Mouse (Mus musculus): ENCODE results near the gene Suox. TPM values are rescaled to one million over a fixed set of nuclear protein-coding genes. Genes with fewer than 3 reads are reported as not detected.

Gene Suox
- polyA plus RNA-seq, 1 experiment = 11.4 TPM

GRCm38 (mm10) chr10:128662465-128662864 lies 11.4 kb downstream of the Suox start:
- TF ChIP-seq CTCF (IDR thresholded peaks at IDR 0.05; ENCODE audit: borderline replicate concordance, extremely low read depth, insufficient read depth, insufficient read length) (no peak), POLR2A (IDR thresholded peaks at IDR 0.05; ENCODE audit: borderline replicate concordance, extremely low read depth, insufficient read depth, insufficient read length, poor library complexity, severe bottlenecking) (no peak)
- DNase-seq (ENCODE audit: low read depth) = no peak

GRCm38 (mm10) chr10:128659490-128659889 lies 14.4 kb downstream of the Suox start:
- DNase-seq (ENCODE audit: low read depth) = no peak
- no peak for TF ChIP-seq POLR2A (IDR thresholded peaks at IDR 0.05; ENCODE audit: borderline replicate concordance, extremely low read depth, insufficient read depth, insufficient read length, poor library complexity, severe bottlenecking)
- TF ChIP-seq CTCF (IDR thresholded peaks at IDR 0.05; ENCODE audit: borderline replicate concordance, extremely low read depth, insufficient read depth, insufficient read length) = no peak

GRCm38 (mm10) chr10:128657844-128658243 lies 16.0 kb downstream of the Suox start:
- TF ChIP-seq CTCF (IDR thresholded peaks at IDR 0.05; ENCODE audit: borderline replicate concordance, extremely low read depth, insufficient read depth, insufficient read length) (no peak), POLR2A (IDR thresholded peaks at IDR 0.05; ENCODE audit: borderline replicate concordance, extremely low read depth, insufficient read depth, insufficient read length, poor library complexity, severe bottlenecking) (no peak)
- DNase-seq (ENCODE audit: low read depth) = no peak

- no peak for DNase-seq (ENCODE audit: low read depth)
- TF ChIP-seq CTCF (IDR thresholded peaks at IDR 0.05; ENCODE audit: borderline replicate concordance, extremely low read depth, insufficient read depth, insufficient read length) (no peak), POLR2A (IDR thresholded peaks at IDR 0.05; ENCODE audit: borderline replicate concordance, extremely low read depth, insufficient read depth, insufficient read length, poor library complexity, severe bottlenecking) (no peak)
Measured at GRCm38 (mm10) chr10:128656731-128657130, 17.1 kb downstream of the Suox start.

- TF ChIP-seq CTCF (IDR thresholded peaks at IDR 0.05; ENCODE audit: borderline replicate concordance, extremely low read depth, insufficient read depth, insufficient read length) = no peak
- TF ChIP-seq POLR2A (IDR thresholded peaks at IDR 0.05; ENCODE audit: borderline replicate concordance, extremely low read depth, insufficient read depth, insufficient read length, poor library complexity, severe bottlenecking) = no peak
- DNase-seq (ENCODE audit: low read depth) = no peak
Measured at GRCm38 (mm10) chr10:128655254-128655653, 18.6 kb downstream of the Suox start.

GRCm38 (mm10) chr10:128653866-128654265 lies 20.0 kb downstream of the Suox start:
- no peak for TF ChIP-seq CTCF (IDR thresholded peaks at IDR 0.05; ENCODE audit: borderline replicate concordance, extremely low read depth, insufficient read depth, insufficient read length)
- DNase-seq (ENCODE audit: low read depth) = no peak

- DNase-seq (ENCODE audit: low read depth) = peak; percentile 91
- TF ChIP-seq CTCF (IDR thresholded peaks at IDR 0.05; ENCODE audit: borderline replicate concordance, extremely low read depth, insufficient read depth, insufficient read length) = no peak
- TF ChIP-seq POLR2A (IDR thresholded peaks at IDR 0.05; ENCODE audit: borderline replicate concordance, extremely low read depth, insufficient read depth, insufficient read length, poor library complexity, severe bottlenecking) = no peak
Measured at GRCm38 (mm10) chr10:128646139-128647089, 27.5 kb downstream of the Suox start.

GRCm38 (mm10) chr10:128645111-128646011 lies 28.5 kb downstream of the Suox start, which contains the start of gene Ikzf4:
TSS of gene Ikzf4 (minus strand) at chr10:128645991.
- peak; percentile 83 for DNase-seq (ENCODE audit: low read depth)
- TF ChIP-seq CTCF (IDR thresholded peaks at IDR 0.05; ENCODE audit: borderline replicate concordance, extremely low read depth, insufficient read depth, insufficient read length) (no peak), POLR2A (IDR thresholded peaks at IDR 0.05; ENCODE audit: borderline replicate concordance, extremely low read depth, insufficient read depth, insufficient read length, poor library complexity, severe bottlenecking) (0 out of 2 replicates have a peak, but pooled peaks have one; percentile 21)

GRCm38 (mm10) chr10:128642749-128643148 lies 31.1 kb downstream of the Suox start:
- DNase-seq (ENCODE audit: low read depth) = no peak

GRCm38 (mm10) chr10:128641871-128642270 lies 32.0 kb downstream of the Suox start:
- no peak for DNase-seq (ENCODE audit: low read depth)
- no peak for TF ChIP-seq POLR2A (IDR thresholded peaks at IDR 0.05; ENCODE audit: borderline replicate concordance, extremely low read depth, insufficient read depth, insufficient read length, poor library complexity, severe bottlenecking)
- TF ChIP-seq CTCF (IDR thresholded peaks at IDR 0.05; ENCODE audit: borderline replicate concordance, extremely low read depth, insufficient read depth, insufficient read length) = no peak

More at GRCm38 (mm10) chr10:128642749-128643148, 31.1 kb downstream of the Suox start:
- no peak for TF ChIP-seq CTCF (IDR thresholded peaks at IDR 0.05; ENCODE audit: borderline replicate concordance, extremely low read depth, insufficient read depth, insufficient read length)
- TF ChIP-seq POLR2A (IDR thresholded peaks at IDR 0.05; ENCODE audit: borderline replicate concordance, extremely low read depth, insufficient read depth, insufficient read length, poor library complexity, severe bottlenecking) = no peak

- no peak for DNase-seq (ENCODE audit: low read depth)
- TF ChIP-seq CTCF (IDR thresholded peaks at IDR 0.05; ENCODE audit: borderline replicate concordance, extremely low read depth, insufficient read depth, insufficient read length) (no peak), POLR2A (IDR thresholded peaks at IDR 0.05; ENCODE audit: borderline replicate concordance, extremely low read depth, insufficient read depth, insufficient read length, poor library complexity, severe bottlenecking) (no peak)
Measured at GRCm38 (mm10) chr10:128640891-128641290, 33.0 kb downstream of the Suox start.

All from brain, embryonic 14.5 days (tissue).